8 mouse cellular contexts compared by ENCODE assay signal in genomic region chr2:166153891-166154711, GRCm38 (mm10). TPM values are rescaled to one million over a fixed set of nuclear protein-coding genes. Genes with fewer than 3 reads are reported as not detected.
DNase-seq lines count a peak whose midpoint lies in the region; ATAC-seq lines count a peak whose summit lies in the region.

No protein-coding gene starts in this region.

- DNase-seq in adrenal gland, adult (ENCODE audit: inconsistent age in 2 of 2, low spot score in 1 of 2) = peak; percentile 57 to 83
- DNase-seq in adrenal gland, adult 8-10 months = no peak
- DNase-seq in urinary bladder, adult 2 months (ENCODE audit: low spot score) = peak; percentile 80
- no peak for DNase-seq in urinary bladder, postnatal 4 days (ENCODE audit: low spot score in 2 of 2)
- DNase-seq in layer of hippocampus, adult 18-20 months (ENCODE audit: low spot score in 2 of 2) = no peak

- H3K9me3 ChIP-seq in hindbrain, embryonic 16.5 days (ENCODE audit: control insufficient read depth, low read length) = no peaks in the 10 kb centered on the region

- H3K4me3 ChIP-seq in hindbrain, embryonic 16.5 days (ENCODE audit: low read length) = peak overlapping the region; percentile 67

- peak overlapping the region; percentile 88 for H3K4me2 ChIP-seq in hindbrain, embryonic 16.5 days (ENCODE audit: low read length)

- 0 out of 2 replicates have a peak, but pooled peaks have one; percentile 4 for ATAC-seq in hindbrain, embryonic 16.5 days
- ATAC-seq in megakaryocyte, adult 5-6 weeks (ENCODE audit: poor library complexity, severe bottlenecking) = 0 out of 2 replicates have a peak, but pooled peaks have one; percentile 20
- no peak for ATAC-seq in monocyte, adult 5-6 weeks (replicated peaks; ENCODE audit: insufficient number of reproducible peaks, low FRiP score, low TSS enrichment, poor library complexity, severe bottlenecking)

- H3K27ac ChIP-seq in hindbrain, embryonic 16.5 days (ENCODE audit: low read depth, low read length) = peak overlapping the region; percentile 70

- peaks cover 36% of the 10 kb centered on the region for H3K4me1 ChIP-seq in hindbrain, embryonic 16.5 days (ENCODE audit: control insufficient read depth, insufficient read depth, low read depth, low read length)

- H3K27me3 ChIP-seq in hindbrain, embryonic 16.5 days (replicated peaks; ENCODE audit: control insufficient read depth, insufficient read depth, low read length) = 0 out of 2 replicates have a peak, but pooled peaks cover 3% of the 10 kb centered on the region

- H3K36me3 ChIP-seq in hindbrain, embryonic 16.5 days (ENCODE audit: control insufficient read depth, insufficient read depth, low read length) = no peaks in the 10 kb centered on the region

- H3K9ac ChIP-seq in hindbrain, embryonic 16.5 days (ENCODE audit: low read depth, low read length) = peak overlapping the region; percentile 77

- WGBS in hindbrain, embryonic 16.5 days = under 1% methylated on average over 50 of the region's 51 CpGs

RNA-seq across cellular contexts. Expression of gene Sulf2, which starts 1.4 kb away (rescaled TPM):
- total RNA-seq in adrenal gland, adult 8-10 months (2022) = 100 to 1,000 TPM in 2 of 4 experiments, 10 to 100 TPM in 2; 44.6 to 150 (median 89.6) TPM
- 78.8 and 93.4 TPM in 2 replicates for polyA plus RNA-seq in urinary bladder, adult 2 months (2012; rRNA removed)
- 73.6 and 101 TPM in 2 replicates for polyA plus RNA-seq in hindbrain, embryonic 16.5 days (2015; fragmentation: Nextera tagmentation; extraction: Ambion mirVana)
- 71.3 and 72.6 TPM in 2 replicates for total RNA-seq in megakaryocyte, adult 5-6 weeks (2015)
- 47.4 and 51.1 TPM in 2 replicates for total RNA-seq in megakaryocyte, adult 5-6 weeks (2017)
- 20.9 to 75.7 TPM (median 27.3 TPM) in 3 replicates for total RNA-seq in monocyte, adult 5-6 weeks (2017)
- 100 to 1,000 TPM in 1 of 2 experiments, 10 to 100 TPM in 1; 98.6 to 111 TPM for total RNA-seq in layer of hippocampus, adult 18-20 months (2021)

Comparison
In these comparisons a context has a peak if more than half of its experiments do, and no peak if none do; other contexts are left out.
1. DNase-seq: peak in adrenal gland, adult (2 of 2) and urinary bladder, adult 2 months (single experiment); none in adrenal gland, adult 8-10 months (single experiment), urinary bladder, postnatal 4 days (0 of 2) and layer of hippocampus, adult 18-20 months (0 of 2).